ENCODE assay signal across 8 mouse cellular contexts in genomic region chr16:73647201-73647782, GRCm38 (mm10).
A peak's percentile ranks its signal among the peaks of the same experiment; 100 is the strongest.
DNase-seq lines count a peak whose midpoint lies in the region; ATAC-seq and TF ChIP-seq lines count a peak whose summit lies in the region.

No protein-coding gene starts in this region.

- TF ChIP-seq CTCF in lung, adult 2 months (IDR thresholded peaks at IDR 0.05; ENCODE audit: insufficient read depth, low read length) = no peak

- H3K9me3 ChIP-seq in embryonic facial prominence, embryonic 10.5 days = no peaks in the 10 kb centered on the region
- H3K9me3 ChIP-seq in hindbrain, embryonic 11.5 days (ENCODE audit: control insufficient read depth, low read length) = no peaks in the 10 kb centered on the region

- 46% methylated on average over 19 of the region's 19 CpGs for WGBS in embryonic facial prominence, embryonic 10.5 days
- 56% methylated on average over 19 of the region's 19 CpGs for WGBS in hindbrain, embryonic 11.5 days
- 43% methylated on average over 19 of the region's 19 CpGs for WGBS in lung, adult 2 months

- H3K4me3 ChIP-seq in embryonic facial prominence, embryonic 10.5 days = peak overlapping the region; percentile 28; the same call in 1 of the 2 replicates
- H3K4me3 ChIP-seq in hindbrain, embryonic 11.5 days (ENCODE audit: low read depth, low read length) = no peak overlapping the region
- peak overlapping the region; percentile 25 for H3K4me3 ChIP-seq in lung, adult 2 months (replicated peaks; ENCODE audit: extremely low read depth, low read depth, low read length)

- no peaks in the 10 kb centered on the region for H3K36me3 ChIP-seq in embryonic facial prominence, embryonic 10.5 days (replicated peaks)
- H3K36me3 ChIP-seq in hindbrain, embryonic 11.5 days (ENCODE audit: control insufficient read depth, insufficient read depth, low read length) = no peaks in the 10 kb centered on the region

- H3K4me2 ChIP-seq in hindbrain, embryonic 11.5 days (replicated peaks; ENCODE audit: low read depth, low read length) = no peak overlapping the region

- no peak for TF ChIP-seq POLR2A in lung, adult 2 months (IDR thresholded peaks at IDR 0.05; ENCODE audit: borderline replicate concordance, extremely low read depth, low read depth, low read length)

- H3K9ac ChIP-seq in hindbrain, embryonic 11.5 days (ENCODE audit: low read depth, low read length) = no peak overlapping the region

- ATAC-seq in hindbrain, embryonic 11.5 days (ENCODE audit: low FRiP score) = no peak; the same call in 1 of the 2 replicates

- H3K27me3 ChIP-seq in embryonic facial prominence, embryonic 10.5 days (replicated peaks; ENCODE audit: low read depth, poor library complexity, severe bottlenecking) = no peaks in the 10 kb centered on the region
- H3K27me3 ChIP-seq in hindbrain, embryonic 11.5 days (ENCODE audit: control insufficient read depth, insufficient read depth, low read length) = no peaks in the 10 kb centered on the region

- DNase-seq in embryonic facial prominence, embryonic 10.5 days (ENCODE audit: low spot score) = peak; percentile 68
- DNase-seq in frontal cortex, postnatal 14 days (ENCODE audit: low spot score in 2 of 2) = peak; percentile 9 to 14
- peak; percentile 30 for DNase-seq in hindbrain, embryonic 11.5 days (ENCODE audit: low spot score)
- peak; percentile 6 to 9 for DNase-seq in layer of hippocampus, adult 8-10 months (ENCODE audit: low spot score in 2 of 2)
- peak; percentile 8 for DNase-seq in lung, adult 2 months
- peak; percentile 37 for DNase-seq in ovary, postnatal 14 days (ENCODE audit: low spot score)
- no peak for DNase-seq in cerebellum, adult 11 months
- no peak for DNase-seq in cerebellum, postnatal 25 days

- peaks cover 15% of the 10 kb centered on the region for H3K4me1 ChIP-seq in embryonic facial prominence, embryonic 10.5 days
- no peaks in the 10 kb centered on the region for H3K4me1 ChIP-seq in hindbrain, embryonic 11.5 days (replicated peaks; ENCODE audit: control insufficient read depth, insufficient read depth, low read length)
- H3K4me1 ChIP-seq in lung, adult 2 months (ENCODE audit: control insufficient read depth, insufficient read depth, low read length) = no peaks in the 10 kb centered on the region; the same call in 1 of the 2 replicates

- H3K27ac ChIP-seq in embryonic facial prominence, embryonic 10.5 days (replicated peaks) = 0 out of 2 replicates have a peak overlapping the region, but pooled peaks have one; percentile 44
- no peak overlapping the region for H3K27ac ChIP-seq in hindbrain, embryonic 11.5 days (ENCODE audit: low read depth, low read length)

Comparison
In these comparisons a context has a peak if more than half of its experiments do, and no peak if none do; other contexts are left out.
1. DNase-seq: peak in embryonic facial prominence, embryonic 10.5 days (single experiment), frontal cortex, postnatal 14 days (2 of 2), hindbrain, embryonic 11.5 days (single experiment), layer of hippocampus, adult 8-10 months (2 of 2), lung, adult 2 months (single experiment) and ovary, postnatal 14 days (single experiment); none in cerebellum, adult 11 months (single experiment) and cerebellum, postnatal 25 days (0 of 2).